Mouse (Mus musculus) CD4-positive, CD25-positive, alpha-beta regulatory T cell, adult 4 months (primary cell): Measurements from ENCODE around the gene 2310034C09Rik. TPM values are rescaled to one million over a fixed set of nuclear protein-coding genes. Genes with fewer than 3 reads are reported as not detected.
"Not testable (repeated sequence)": the region's sequence is repeated elsewhere in the genome, so short reads cannot be mapped to it uniquely, and the experiment has no call there.

Source experiments
- ATAC-seq: one replicate; pipeline ENCODE4 v1.8.0; 2017
- polyA plus RNA-seq, 2 experiments: library from polyadenylated mRNA; unstranded; fragments of 100-300 nt; shearing (Covaris generic); gene quantifications; one replicate each; pipeline ENCODE4 v1.2.1; 2017

2310034C09Rik gene
- polyA plus RNA-seq = not detected

DNA sequence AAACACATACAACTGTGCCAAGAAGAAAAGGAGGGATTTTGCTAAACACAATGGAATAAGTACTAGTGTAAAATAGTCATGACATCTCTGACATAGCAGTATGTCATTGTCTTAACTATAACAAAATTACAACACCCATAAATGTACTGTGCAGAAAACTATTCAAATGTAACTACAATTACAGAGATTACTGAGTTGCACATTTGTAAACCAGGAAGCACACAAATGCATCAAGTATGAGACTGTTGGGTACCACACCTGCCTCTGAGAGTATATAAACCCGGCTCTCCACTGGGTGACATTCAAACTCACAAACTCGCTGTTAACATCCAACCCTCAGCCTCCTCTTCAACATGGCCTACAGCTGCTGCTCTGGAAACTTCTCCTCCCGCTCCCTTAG lies at the start of gene 2310034C09Rik:
2310034C09Rik (plus strand) TSS at position 301 of the 400 bp plus-strand sequence.
- not testable (repeated sequence) for ATAC-seq

DNA sequence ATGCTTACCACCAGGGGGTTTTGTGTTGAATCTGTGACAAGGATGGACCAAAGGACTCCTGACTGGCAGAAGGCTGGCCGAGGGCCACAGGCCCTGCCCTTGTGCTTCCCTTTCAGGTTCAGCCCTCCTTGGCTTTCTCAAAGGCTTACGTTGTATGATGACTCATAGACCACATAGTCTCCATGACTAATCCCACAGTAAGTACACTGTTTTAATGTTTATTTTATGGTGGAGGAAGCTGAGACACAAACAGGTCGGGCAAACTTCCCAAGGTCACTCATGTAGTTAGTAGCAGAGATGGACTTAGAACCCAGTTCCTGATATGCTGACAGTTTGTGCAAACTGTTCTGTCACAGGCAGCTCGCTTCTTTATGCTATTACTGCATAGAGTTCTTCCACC lies 47.9 kb upstream of the 2310034C09Rik start:
- no peak for ATAC-seq

GRCm38 (mm10) chr16:88711245-88711644 lies 47.4 kb upstream of the 2310034C09Rik start:
- no peak for ATAC-seq

- ATAC-seq = no peak
These were observed 42.1 kb upstream of the 2310034C09Rik start for GRCm38 (mm10) chr16:88716549-88716948.

GRCm38 (mm10) chr16:88720031-88720430 lies 38.6 kb upstream of the 2310034C09Rik start:
- no peak for ATAC-seq

DNA sequence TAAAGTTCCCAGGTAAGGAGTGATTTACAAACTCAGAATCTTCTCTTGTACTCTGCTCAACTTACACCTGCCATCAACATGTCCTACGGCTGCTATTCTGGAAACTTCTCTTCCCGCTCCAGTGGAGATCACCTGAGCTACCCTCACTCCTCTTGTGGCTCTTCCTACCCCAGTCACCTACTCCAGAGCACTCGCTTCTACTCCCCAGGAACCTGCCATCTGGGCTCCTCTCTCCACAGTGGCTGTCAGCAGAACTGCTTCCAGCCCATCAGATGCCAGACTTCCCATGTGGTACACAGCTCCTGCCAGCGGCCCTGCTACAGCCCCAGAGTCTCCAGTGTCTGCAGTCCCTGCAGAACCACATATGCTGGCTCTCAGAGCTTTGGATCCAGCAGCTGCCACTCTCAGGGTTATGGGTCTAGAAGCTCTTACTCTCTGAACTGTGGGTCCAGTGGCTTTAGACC lies 29.8 kb upstream of the 2310034C09Rik start, which contains the start of gene Krtap13-1:
Krtap13-1 (plus strand) TSS at position 51 of the 464 bp plus-strand sequence.
- ATAC-seq = no peak

DNA sequence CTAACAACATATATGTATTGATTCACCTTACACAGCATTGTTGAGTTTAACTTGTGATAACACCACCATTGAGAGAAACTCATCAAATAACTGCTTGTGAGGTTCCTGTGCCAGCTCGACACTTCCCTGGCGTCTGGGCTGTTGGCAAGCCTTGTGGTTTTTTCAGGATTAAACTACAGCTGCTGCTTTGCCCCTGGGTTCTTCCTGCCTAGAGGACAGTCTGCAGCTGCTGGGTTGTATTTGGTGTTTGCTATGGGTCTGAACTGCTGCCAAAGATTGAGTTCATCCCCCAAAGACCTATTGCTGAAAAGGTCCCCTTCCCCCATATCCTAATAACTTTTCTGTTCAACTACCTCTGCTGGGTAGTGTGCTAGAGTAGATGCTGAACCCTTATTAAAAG lies 23.3 kb upstream of the 2310034C09Rik start:
- no peak for ATAC-seq

DNA sequence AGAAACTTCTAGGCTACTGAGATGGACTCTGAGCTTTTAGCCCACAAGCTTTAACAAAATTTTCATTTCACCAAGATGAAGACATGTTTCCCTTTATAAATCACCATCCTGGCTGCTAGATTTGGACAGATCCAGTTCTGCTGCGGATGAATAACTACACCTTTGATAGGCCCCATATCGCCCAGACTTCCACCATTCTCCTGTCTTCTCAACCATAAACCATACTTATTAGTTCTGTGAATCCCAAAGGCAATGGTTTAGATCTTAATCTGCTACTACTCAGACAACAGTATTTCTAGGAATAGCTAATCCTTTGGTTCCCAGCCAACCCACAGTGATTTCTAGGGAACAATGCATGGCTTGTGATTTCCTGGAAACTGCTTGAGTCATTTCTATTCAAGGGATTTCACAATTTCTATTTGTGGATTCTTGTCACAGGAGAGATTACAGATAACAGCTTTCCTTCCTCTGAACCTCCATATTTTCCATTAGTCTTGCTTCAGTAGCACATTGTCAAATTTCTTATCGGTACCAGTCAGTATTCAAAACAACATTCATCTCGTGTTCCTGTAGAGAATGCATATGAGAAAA lies 13.8 kb upstream of the 2310034C09Rik start:
- no peak for ATAC-seq

DNA sequence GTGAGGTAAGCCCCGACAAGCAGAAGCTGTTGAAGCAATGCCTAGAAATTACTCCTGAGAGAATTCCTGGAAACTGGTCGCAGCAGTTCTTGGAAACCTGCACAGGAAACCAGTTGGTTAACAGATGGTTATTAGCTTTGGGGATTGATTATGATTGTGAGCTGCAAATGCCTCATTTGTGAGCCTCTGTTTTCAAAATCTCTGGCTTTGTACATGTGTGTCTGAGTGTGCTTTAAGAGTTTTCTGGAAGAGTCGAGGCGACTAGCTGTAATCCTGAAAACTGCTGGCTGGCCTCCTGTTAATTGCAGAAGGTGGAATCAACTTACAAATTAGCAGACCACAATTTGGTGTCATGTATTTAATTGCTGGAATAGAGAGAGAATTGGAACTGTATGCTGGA lies 10.7 kb upstream of the 2310034C09Rik start:
- no peak for ATAC-seq

GRCm38 (mm10) chr16:88751535-88751934 lies 7.1 kb upstream of the 2310034C09Rik start, which contains the start of gene Krtap13:
Gene Krtap13 (minus strand): TSS chr16:88751635.
- not testable (repeated sequence) for ATAC-seq

DNA sequence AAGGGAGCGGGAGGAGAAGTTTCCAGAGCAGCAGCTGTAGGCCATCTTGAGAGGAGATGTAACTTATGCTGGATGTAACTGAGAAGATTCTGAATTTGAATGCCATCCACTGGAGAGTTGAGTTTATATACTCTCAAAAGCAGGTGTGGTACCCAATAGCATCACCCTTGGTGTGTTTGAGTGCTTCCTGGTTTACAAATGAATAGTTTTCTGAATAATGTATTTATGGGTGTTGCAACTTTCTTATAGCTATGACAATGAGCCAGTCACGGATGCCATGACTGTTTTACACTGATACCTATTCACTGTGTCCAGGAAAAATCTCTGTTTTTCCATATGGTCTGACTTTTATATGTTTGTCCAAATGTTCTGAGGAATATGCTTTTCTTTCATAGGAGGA lies 15.5 kb downstream of the 2310034C09Rik start, which contains the start of gene 2310057N15Rik:
2310057N15Rik (minus strand) TSS at position 101 of the 400 bp plus-strand sequence.
- no peak for ATAC-seq

DNA sequence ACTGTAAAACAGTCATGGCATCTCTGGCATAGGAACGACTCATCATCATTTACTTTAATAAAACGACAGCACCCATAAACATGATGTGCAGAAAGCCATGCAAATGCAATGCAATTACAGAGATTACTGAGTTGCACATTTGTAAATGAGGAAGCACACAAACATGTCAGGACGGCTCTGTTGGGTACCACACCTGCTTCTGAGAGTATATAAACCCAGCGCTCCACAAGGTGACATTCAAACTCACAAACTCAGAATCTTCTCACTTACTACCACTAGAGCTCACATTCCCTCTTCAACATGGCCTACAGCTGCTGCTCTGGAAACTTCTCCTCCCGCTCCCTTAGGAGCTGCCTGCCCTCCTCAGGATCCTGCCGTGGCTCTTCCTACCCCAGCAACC lies 18.9 kb downstream of the 2310034C09Rik start, which contains the start of gene Gm5965:
Gm5965 (plus strand) TSS at position 301 of the 400 bp plus-strand sequence.
- no peak for ATAC-seq

- ATAC-seq = no peak
These were observed 28.1 kb downstream of the 2310034C09Rik start for GRCm38 (mm10) chr16:88786786-88787185.

Other genes with a start within 250 kb of the 2310034C09Rik start
- not detected for gene Cldn8, start 195.7 kb upstream of the 2310034C09Rik start, polyA plus RNA-seq
- not detected for gene Krtap24-1, start 146.6 kb upstream of the 2310034C09Rik start, polyA plus RNA-seq
- gene 2310079G19Rik, start 131.2 kb upstream of the 2310034C09Rik start, polyA plus RNA-seq = not detected
- not detected for gene Krtap26-1, start 111.1 kb upstream of the 2310034C09Rik start, polyA plus RNA-seq
- gene Krtap27-1, start 87.2 kb upstream of the 2310034C09Rik start, polyA plus RNA-seq = not detected
- gene 2310061N02Rik, start 50.9 kb upstream of the 2310034C09Rik start, polyA plus RNA-seq = not detected
- gene Krtap13-1, start 30.0 kb upstream of the 2310034C09Rik start, polyA plus RNA-seq = not detected
- not detected for gene Krtap13, start 7.2 kb upstream of the 2310034C09Rik start, polyA plus RNA-seq
- gene 2310057N15Rik, start 15.4 kb downstream of the 2310034C09Rik start, polyA plus RNA-seq = not detected
- gene Gm5965, start 19.0 kb downstream of the 2310034C09Rik start, polyA plus RNA-seq = not detected
- not detected for gene Gm20741, start 53.4 kb downstream of the 2310034C09Rik start, polyA plus RNA-seq
- gene Krtap15, start 61.4 kb downstream of the 2310034C09Rik start, polyA plus RNA-seq = not detected
- not detected for gene Krtap14, start 67.3 kb downstream of the 2310034C09Rik start, polyA plus RNA-seq
- not detected for gene Krtap19-1, start 110.6 kb downstream of the 2310034C09Rik start, polyA plus RNA-seq
- gene Krtap19-2, start 115.4 kb downstream of the 2310034C09Rik start, polyA plus RNA-seq = not detected
- not detected for gene Krtap19-3, start 119.2 kb downstream of the 2310034C09Rik start, polyA plus RNA-seq
- not detected for gene Krtap19-4, start 126.2 kb downstream of the 2310034C09Rik start, polyA plus RNA-seq
- not detected for gene Krtap19-5, start 137.6 kb downstream of the 2310034C09Rik start, polyA plus RNA-seq
- gene Krtap19-9b, start 173.4 kb downstream of the 2310034C09Rik start, polyA plus RNA-seq = not detected
- not detected for gene Krtap16-3, start 204.0 kb downstream of the 2310034C09Rik start, polyA plus RNA-seq